8 mouse cellular contexts compared by ENCODE assay signal in the genomic region with DNA sequence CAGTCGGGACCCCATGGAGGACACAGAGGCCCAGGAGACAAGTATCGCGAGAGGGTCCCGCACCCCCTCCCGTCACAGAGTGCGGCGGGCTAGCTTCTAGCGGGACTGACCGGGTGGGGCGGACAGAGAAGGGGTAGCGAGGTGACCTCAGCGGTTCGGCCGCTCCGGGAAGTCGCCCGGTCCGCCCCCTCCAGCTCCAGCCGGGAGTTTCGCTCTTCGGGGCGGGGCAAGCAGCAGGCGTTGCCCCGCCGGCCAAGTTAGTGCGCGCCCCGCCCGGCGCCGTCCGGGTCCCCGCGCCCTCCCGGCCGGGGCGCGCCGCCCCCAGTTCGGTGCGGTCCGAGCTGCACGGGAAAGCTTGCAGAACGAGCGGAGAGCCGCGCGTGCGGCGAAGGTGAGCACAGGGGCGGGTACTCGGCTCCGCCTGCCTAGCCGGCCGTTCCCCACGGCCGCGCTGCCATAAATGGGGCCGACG. TPM values are rescaled to one million over a fixed set of nuclear protein-coding genes. Genes with fewer than 3 reads are reported as not detected.
A peak's percentile ranks its signal among the peaks of the same experiment; 100 is the strongest.
DNase-seq lines count a peak whose midpoint lies in the region; ATAC-seq lines count a peak whose summit lies in the region.

A gene (plus strand): TSS at position 274 of the 472 bp plus-strand sequence.

- H3K4me2 ChIP-seq in forebrain, embryonic 14.5 days (ENCODE audit: low read length), result peak within 1 kb of the TSS; percentile 92
- peak within 1 kb of the TSS; percentile 92 for H3K4me2 ChIP-seq in limb, embryonic 12.5 days
- peak within 1 kb of the TSS; percentile 85 for H3K4me2 ChIP-seq in midbrain, embryonic 11.5 days

- peak; percentile 19 for ATAC-seq in forebrain, embryonic 14.5 days
- ATAC-seq in limb, embryonic 12.5 days (ENCODE audit: insufficient number of reproducible peaks, insufficient read depth, low FRiP score, low TSS enrichment, low read depth), result peak; percentile 6; the same call in 1 of the 2 replicates
- peak; percentile 65 for ATAC-seq in midbrain, embryonic 11.5 days (ENCODE audit: low FRiP score)
- ATAC-seq in activated CD4-positive, CD25-positive, alpha-beta regulatory T cell, adult 4 months, result no peak

- peak; percentile 38 to 57 for DNase-seq in spleen, adult 18-20 months
- DNase-seq in spleen, adult 12 weeks (ENCODE audit: low spot score), result no peak
- DNase-seq in forebrain, embryonic 14.5 days (ENCODE audit: low spot score), result peak; percentile 52
- peak; percentile 87 for DNase-seq in hindbrain, embryonic 10.5 days (ENCODE audit: low spot score)
- no peak for DNase-seq in midbrain, embryonic 11.5 days (ENCODE audit: low spot score, missing footprints)
- peak; percentile 34 for DNase-seq in thymus, postnatal 0 days (ENCODE audit: low spot score)

- 2% methylated on average over 58 of the region's 60 CpGs for WGBS in forebrain, embryonic 14.5 days
- under 1% methylated on average over 59 of the region's 60 CpGs for WGBS in hindbrain, embryonic 10.5 days
- under 1% methylated on average over 58 of the region's 60 CpGs for WGBS in limb, embryonic 12.5 days
- WGBS in midbrain, embryonic 11.5 days, result under 1% methylated on average over 58 of the region's 60 CpGs

- peak within 1 kb of the TSS; percentile 59 for H3K9ac ChIP-seq in forebrain, embryonic 14.5 days (ENCODE audit: low read length)
- peak within 1 kb of the TSS; percentile 69 for H3K9ac ChIP-seq in limb, embryonic 12.5 days (replicated peaks)
- peak within 1 kb of the TSS; percentile 74 for H3K9ac ChIP-seq in midbrain, embryonic 11.5 days (ENCODE audit: low read length)

- no peaks in the 10 kb centered on the region for H3K9me3 ChIP-seq in forebrain, embryonic 14.5 days (replicated peaks; ENCODE audit: control insufficient read depth, low read length)
- H3K9me3 ChIP-seq in hindbrain, embryonic 10.5 days, result no peaks in the 10 kb centered on the region
- no peaks in the 10 kb centered on the region for H3K9me3 ChIP-seq in limb, embryonic 12.5 days
- H3K9me3 ChIP-seq in midbrain, embryonic 11.5 days (ENCODE audit: control insufficient read depth, low read length), result no peaks in the 10 kb centered on the region

- no peak within 1 kb of the TSS for H3K27ac ChIP-seq in forebrain, embryonic 14.5 days (ENCODE audit: low read depth, low read length)
- peak within 1 kb of the TSS; percentile 90 for H3K27ac ChIP-seq in hindbrain, embryonic 10.5 days
- H3K27ac ChIP-seq in limb, embryonic 12.5 days, result 0 out of 2 replicates have a peak within 1 kb of the TSS, but pooled peaks have one; percentile 29
- H3K27ac ChIP-seq in midbrain, embryonic 11.5 days (ENCODE audit: low read depth, low read length), result peak within 1 kb of the TSS; percentile 3

- H3K27me3 ChIP-seq in forebrain, embryonic 14.5 days (replicated peaks; ENCODE audit: control insufficient read depth, insufficient read depth, low read length), result peaks cover 28% of the 10 kb centered on the region
- H3K27me3 ChIP-seq in hindbrain, embryonic 10.5 days (ENCODE audit: insufficient read depth, poor library complexity, severe bottlenecking), result peaks cover 75% of the 10 kb centered on the region
- peaks cover 65% of the 10 kb centered on the region for H3K27me3 ChIP-seq in limb, embryonic 12.5 days
- H3K27me3 ChIP-seq in midbrain, embryonic 11.5 days (ENCODE audit: control insufficient read depth, insufficient read depth, low read length), result peaks cover 25% of the 10 kb centered on the region

- H3K4me1 ChIP-seq in forebrain, embryonic 14.5 days (ENCODE audit: control insufficient read depth, insufficient read depth, low read length), result peaks cover 20% of the 10 kb centered on the region
- peaks cover 61% of the 10 kb centered on the region for H3K4me1 ChIP-seq in hindbrain, embryonic 10.5 days (replicated peaks)
- H3K4me1 ChIP-seq in limb, embryonic 12.5 days (replicated peaks), result peaks cover 28% of the 10 kb centered on the region
- peaks cover 21% of the 10 kb centered on the region for H3K4me1 ChIP-seq in midbrain, embryonic 11.5 days (ENCODE audit: control insufficient read depth, insufficient read depth, low read length)

- H3K36me3 ChIP-seq in forebrain, embryonic 14.5 days (ENCODE audit: control insufficient read depth, insufficient read depth, low read length), result no peaks in the 10 kb centered on the region
- peaks cover 22% of the 10 kb centered on the region for H3K36me3 ChIP-seq in hindbrain, embryonic 10.5 days
- no peaks in the 10 kb centered on the region for H3K36me3 ChIP-seq in limb, embryonic 12.5 days
- no peaks in the 10 kb centered on the region for H3K36me3 ChIP-seq in midbrain, embryonic 11.5 days (ENCODE audit: control insufficient read depth, insufficient read depth, low read length)

- H3K4me3 ChIP-seq in forebrain, embryonic 14.5 days (ENCODE audit: low read depth, low read length), result peak within 1 kb of the TSS; percentile 55
- peak within 1 kb of the TSS; percentile 75 for H3K4me3 ChIP-seq in hindbrain, embryonic 10.5 days
- H3K4me3 ChIP-seq in limb, embryonic 12.5 days (replicated peaks), result peak within 1 kb of the TSS; percentile 74
- H3K4me3 ChIP-seq in midbrain, embryonic 11.5 days (ENCODE audit: low read depth, low read length), result peak within 1 kb of the TSS; percentile 55

RNA-seq across cellular contexts. Expression of the gene that starts here (rescaled TPM):
- 1.0 and 1.8 TPM in 2 replicates for polyA plus RNA-seq in forebrain, embryonic 14.5 days (2014; fragmentation: Nextera tagmentation; extraction: Ambion mirVana)
- 7.1 and 10.9 TPM in 2 replicates for polyA plus RNA-seq in hindbrain, embryonic 10.5 days (2016; fragmentation: Nextera tagmentation; extraction: Ambion mirVana)
- polyA plus RNA-seq in limb, embryonic 12.5 days (2016; fragmentation: Nextera tagmentation; extraction: Ambion mirVana), result 1.4 and 2.7 TPM in 2 replicates
- polyA plus RNA-seq in midbrain, embryonic 11.5 days (2014; fragmentation: Nextera tagmentation; extraction: Ambion mirVana), result 4.8 and 5.1 TPM in 2 replicates
- 2.6 and 2.8 TPM in 2 replicates for polyA plus RNA-seq in thymus, postnatal 0 days (2015; fragmentation: Nextera tagmentation; extraction: Ambion mirVana)
- polyA plus RNA-seq in activated CD4-positive, CD25-positive, alpha-beta regulatory T cell, adult 4 months (2017; shearing (Covaris generic)), result 1 to 10 TPM; 2.2 to 2.6 TPM

Comparison
In these comparisons a context has a peak if more than half of its experiments do, and no peak if none do; other contexts are left out.
1. DNase-seq: peak in spleen, adult 18-20 months (2 of 2), forebrain, embryonic 14.5 days (single experiment), hindbrain, embryonic 10.5 days (single experiment) and thymus, postnatal 0 days (single experiment); none in spleen, adult 12 weeks (single experiment) and midbrain, embryonic 11.5 days (single experiment).
2. Peak in every context shown above with its lines, with median percentiles within 50 percentile points of each other: H3K4me2 ChIP-seq, H3K4me3 ChIP-seq and H3K9ac ChIP-seq.